8 mouse cellular contexts compared by ENCODE assay signal in genomic region chr14:26303111-26303510, GRCm38 (mm10). TPM values are rescaled to one million over a fixed set of nuclear protein-coding genes. Genes with fewer than 3 reads are reported as not detected.
DNase-seq lines count a peak whose midpoint lies in the region; ATAC-seq and TF ChIP-seq lines count a peak whose summit lies in the region.
"Had no signal": no experiment of that assay in that cellular context is flagged by ENCODE, and none has a peak within 500 bp of the region (broad histone marks: within the 10 kb centered on the region; RNA-seq: fewer than 3 reads in every experiment).

No protein-coding gene starts in this region.

- no peak overlapping the region for H3K9ac ChIP-seq in forebrain, postnatal 0 days
- H3K9ac ChIP-seq in liver, postnatal 0 days (replicated peaks): no peak overlapping the region

- no peaks in the 10 kb centered on the region for H3K27me3 ChIP-seq in forebrain, postnatal 0 days (ENCODE audit: insufficient read depth, low read length)
- no peaks in the 10 kb centered on the region for H3K27me3 ChIP-seq in liver, postnatal 0 days (ENCODE audit: insufficient read depth, low read length)

- no peaks in the 10 kb centered on the region for H3K4me1 ChIP-seq in forebrain, postnatal 0 days (ENCODE audit: insufficient read depth)
- H3K4me1 ChIP-seq in liver, postnatal 0 days (ENCODE audit: insufficient read depth): no peaks in the 10 kb centered on the region

- no peak overlapping the region for H3K4me3 ChIP-seq in forebrain, postnatal 0 days (ENCODE audit: low read depth, low read length)
- H3K4me3 ChIP-seq in liver, postnatal 0 days (ENCODE audit: low read depth, low read length): no peak overlapping the region

- H3K4me2 ChIP-seq in forebrain, postnatal 0 days (ENCODE audit: low read depth): no peak overlapping the region
- H3K4me2 ChIP-seq in liver, postnatal 0 days (ENCODE audit: low read depth, low read length): no peak overlapping the region

- H3K9me3 ChIP-seq in forebrain, postnatal 0 days (ENCODE audit: low read length): no peaks in the 10 kb centered on the region
- no peaks in the 10 kb centered on the region for H3K9me3 ChIP-seq in liver, postnatal 0 days (ENCODE audit: low read length)

- no peaks in the 10 kb centered on the region for H3K36me3 ChIP-seq in forebrain, postnatal 0 days (ENCODE audit: insufficient read depth)
- H3K36me3 ChIP-seq in liver, postnatal 0 days (replicated peaks; ENCODE audit: insufficient read depth, low read length): no peaks in the 10 kb centered on the region

- WGBS in forebrain, postnatal 0 days: 35% methylated on average over 2 of the region's 2 CpGs
- 39% methylated on average over 2 of the region's 2 CpGs for WGBS in liver, postnatal 0 days (ENCODE audit: insufficient replicate concordance)

- ATAC-seq in forebrain, postnatal 0 days: peak; percentile 84
- 0 out of 2 replicates have a peak, but pooled peaks have one; percentile 15 for ATAC-seq in liver, postnatal 0 days

- TF ChIP-seq CTCF in forebrain, postnatal 0 days (IDR thresholded peaks at IDR 0.05; ENCODE audit: low read depth): peak; percentile 91
- TF ChIP-seq CTCF in liver, postnatal 0 days (IDR thresholded peaks at IDR 0.05; ENCODE audit: low read depth): peak; percentile 80

- no peak for TF ChIP-seq EP300 in liver, postnatal 0 days (IDR thresholded peaks at IDR 0.05; ENCODE audit: low read depth)

- peak; percentile 15 for DNase-seq in thymus, postnatal 14 days
- DNase-seq in thymus, postnatal 36 days: no peak
- DNase-seq in brain, adult 2 months (ENCODE audit: low read depth, low spot score): peak; percentile 86
- peak; percentile 89 for DNase-seq in forebrain, postnatal 0 days
- peak; percentile 58 for DNase-seq in kidney, postnatal 10 days
- DNase-seq in liver, postnatal 0 days: peak; percentile 26
- DNase-seq in right cerebral cortex, postnatal 14 days: peak; percentile 28

- H3K27ac ChIP-seq in forebrain, postnatal 0 days (ENCODE audit: low read depth, low read length): no peak overlapping the region
- no peak overlapping the region for H3K27ac ChIP-seq in liver, postnatal 0 days (ENCODE audit: low read depth)

RNA-seq across cellular contexts. Expression of gene Duxbl3, which starts 45.3 kb away (rescaled TPM):
- 2.1 and 3.8 TPM in 2 replicates for total RNA-seq in forebrain, postnatal 0 days (2014; rRNA removed)
- polyA plus RNA-seq in forebrain, postnatal 0 days (2015; fragmentation: Nextera tagmentation; extraction: Ambion mirVana): 0.55 and 3.4 TPM in 2 replicates
- not detected in 2 replicates for polyA plus RNA-seq in liver, postnatal 0 days (2015; fragmentation: Nextera tagmentation; extraction: Ambion mirVana)
- polyA plus RNA-seq: spleen, adult 2 months had no signal

Comparison
In these comparisons a context has a peak if more than half of its experiments do, and no peak if none do; other contexts are left out.
1. DNase-seq: peak in thymus, postnatal 14 days (single experiment), brain, adult 2 months (single experiment), forebrain, postnatal 0 days (single experiment), kidney, postnatal 10 days (single experiment), liver, postnatal 0 days (single experiment) and right cerebral cortex, postnatal 14 days (single experiment); none in thymus, postnatal 36 days (0 of 2).